Mouse (Mus musculus) liver, embryonic 16.5 days (tissue): ENCODE data around the gene Hyal5. TPM values are rescaled to one million over a fixed set of nuclear protein-coding genes. Genes with fewer than 3 reads are reported as not detected.

Experiments used
- ATAC-seq: fragments of 200-750 bp; cut with Nextera tagmentation; 2 replicates; pipeline ENCODE4 v1.8.0; 2017; ENCODE audit warnings: low read depth, mild to moderate bottlenecking, moderate number of reproducible peaks, moderate library complexity
- H3K27ac ChIP-seq: fragments of 300-500 bp; sonication (generic); 2 replicates; pipeline ENCODE4 v1.5.1; 2014; ENCODE audit warnings: mild to moderate bottlenecking, low read length
- H3K27me3 ChIP-seq: fragments of 300-500 bp; sonication (generic); 2 replicates; pipeline ENCODE4 v1.6.1; 2014; ENCODE audit warnings: low read depth, low read length, mixed read lengths; ENCODE audit not compliant: control insufficient read depth, insufficient read depth
- H3K36me3 ChIP-seq: fragments of 300-500 bp; sonication (generic); 2 replicates; pipeline ENCODE4 v1.6.1; 2014; ENCODE audit warnings: mild to moderate bottlenecking; ENCODE audit not compliant: control insufficient read depth, insufficient read depth
- H3K4me1 ChIP-seq: fragments of 300-500 bp; sonication (generic); 2 replicates; pipeline ENCODE4 v1.6.1; 2014; ENCODE audit warnings: low read depth, low read length, mixed read lengths; ENCODE audit not compliant: control insufficient read depth
- H3K4me2 ChIP-seq: fragments of 300-500 bp; sonication (generic); 2 replicates; pipeline ENCODE4 v1.6.1; 2014; ENCODE audit warnings: low read depth, low read length, mixed read lengths
- H3K4me3 ChIP-seq: fragments of 300-500 bp; sonication (generic); 2 replicates; pipeline ENCODE4 v1.5.1; 2014; ENCODE audit warnings: low read depth, mild to moderate bottlenecking, low read length
- H3K9ac ChIP-seq: fragments of 300-500 bp; sonication (generic); 2 replicates; pipeline ENCODE4 v1.6.1; 2014; ENCODE audit warnings: low read depth, low read length
- H3K9me3 ChIP-seq: fragments of 300-500 bp; sonication (generic); replicated peaks from 2 replicates; pipeline ENCODE4 v1.6.1; 2016; ENCODE audit warnings: low read length; ENCODE audit not compliant: control insufficient read depth
- WGBS: fragments of 180-500 bp; shearing (Covaris S2); extraction: QIAGEN DNeasy Blood & Tissue Kit; methylation state at CpG from one replicate; pipeline ENCODE4 v1.1.7; 2014; ENCODE audit not compliant: insufficient replicate concordance; 5-methylcytosine and 5-hydroxymethylcytosine counted together
- polyA plus RNA-seq: library from polyadenylated mRNA; unstranded; fragments of >200 nt; fragmentation: Nextera tagmentation; extraction: Ambion mirVana; gene quantifications from 2 replicates; pipeline ENCODE4 v1.2.1, GENCODE M21; 2015

Hyal5 gene
- polyA plus RNA-seq, 1 experiment from 2014 or later, result 0.11 TPM

DNA sequence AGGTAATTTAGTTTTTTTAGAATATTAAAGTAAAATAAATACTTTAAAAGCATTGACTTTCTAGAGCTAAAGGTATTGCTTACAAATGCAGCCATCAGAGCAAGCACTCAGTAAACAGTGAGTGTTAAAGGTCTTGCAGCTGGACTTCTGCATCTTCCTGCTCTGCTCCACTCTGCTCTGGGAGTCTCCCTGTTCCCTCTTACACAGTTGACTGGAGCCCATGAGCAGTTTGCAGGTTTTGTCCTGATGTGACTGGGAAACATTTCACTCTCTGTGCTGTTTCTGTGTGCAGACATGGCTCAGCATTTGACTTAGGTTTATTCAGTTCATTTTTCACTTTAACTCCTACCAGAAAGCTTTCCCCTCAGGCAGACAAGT is 52.9 kb downstream of the Hyal5 start:
- H3K36me3 ChIP-seq, result no peaks in the 10 kb centered on the region
- H3K4me2 ChIP-seq, result no peak overlapping the region
- no peak for ATAC-seq
- no peaks in the 10 kb centered on the region for H3K4me1 ChIP-seq
- no peak overlapping the region for H3K9ac ChIP-seq
- no peak overlapping the region for H3K4me3 ChIP-seq
- H3K27ac ChIP-seq, result no peak overlapping the region
- H3K27me3 ChIP-seq, result no peaks in the 10 kb centered on the region
- H3K9me3 ChIP-seq, result no peaks in the 10 kb centered on the region

- ATAC-seq, result no peak
These were observed 55.8 kb downstream of the Hyal5 start for GRCm38 (mm10) chr6:24913591-24913990.

GRCm38 (mm10) chr6:24925076-24925785 is 67.4 kb downstream of the Hyal5 start:
- ATAC-seq, result no peak
- Histone ChIP-seq H3K4me3 (no peak overlapping the region), H3K36me3 (no peaks in the 10 kb centered on the region), H3K27ac (no peak overlapping the region), H3K4me1 (no peaks in the 10 kb centered on the region), H3K9me3 (0 out of 2 replicates have a peak, but pooled peaks cover 2% of the 10 kb centered on the region), H3K4me2 (no peak overlapping the region), H3K27me3 (no peaks in the 10 kb centered on the region), H3K9ac (no peak overlapping the region)
- WGBS, result 72% methylated on average over 11 of the region's 11 CpGs

More at GRCm38 (mm10) chr6:24913591-24913990, 55.8 kb downstream of the Hyal5 start:
- Histone ChIP-seq H3K9ac (no peak overlapping the region), H3K4me3 (no peak overlapping the region), H3K4me2 (no peak overlapping the region), H3K27me3 (no peaks in the 10 kb centered on the region), H3K36me3 (no peaks in the 10 kb centered on the region), H3K27ac (no peak overlapping the region), H3K9me3 (no peaks in the 10 kb centered on the region), H3K4me1 (no peaks in the 10 kb centered on the region)
- 66% methylated on average over 2 of the region's 2 CpGs for WGBS

Other genes with a start within 250 kb of the Hyal5 start
- gene Wasl, start 193.0 kb upstream of the Hyal5 start, polyA plus RNA-seq, result 19.7 and 26.1 TPM in 2 replicates
- gene Hyal6, start 124.8 kb upstream of the Hyal5 start, polyA plus RNA-seq, result 0.04 TPM in 1 of 2 replicates, not detected in the other
- 0.02 TPM in 1 of 2 replicates, not detected in the other for gene Hyal4, start 109.7 kb upstream of the Hyal5 start, polyA plus RNA-seq
- not detected in 2 replicates for gene Spam1, start 66.8 kb upstream of the Hyal5 start, polyA plus RNA-seq
- gene Tmem229a, start 98.3 kb downstream of the Hyal5 start, polyA plus RNA-seq, result 0.12 TPM in 2 replicates